Mouse (Mus musculus) B cell, adult (primary cell): ENCODE data around the gene Fam155a. TPM values are rescaled to one million over a fixed set of nuclear protein-coding genes. Genes with fewer than 3 reads are reported as not detected.

ENCODE experiments used
- total RNA-seq: library from RNA; stranded (reverse); gene quantifications from 4 replicates; pipeline ENCODE4 v1.2.4, GENCODE M21; 2023; ENCODE audit not compliant: inconsistent age

Gene Fam155a
- not detected in 4 replicates for total RNA-seq

DNA sequence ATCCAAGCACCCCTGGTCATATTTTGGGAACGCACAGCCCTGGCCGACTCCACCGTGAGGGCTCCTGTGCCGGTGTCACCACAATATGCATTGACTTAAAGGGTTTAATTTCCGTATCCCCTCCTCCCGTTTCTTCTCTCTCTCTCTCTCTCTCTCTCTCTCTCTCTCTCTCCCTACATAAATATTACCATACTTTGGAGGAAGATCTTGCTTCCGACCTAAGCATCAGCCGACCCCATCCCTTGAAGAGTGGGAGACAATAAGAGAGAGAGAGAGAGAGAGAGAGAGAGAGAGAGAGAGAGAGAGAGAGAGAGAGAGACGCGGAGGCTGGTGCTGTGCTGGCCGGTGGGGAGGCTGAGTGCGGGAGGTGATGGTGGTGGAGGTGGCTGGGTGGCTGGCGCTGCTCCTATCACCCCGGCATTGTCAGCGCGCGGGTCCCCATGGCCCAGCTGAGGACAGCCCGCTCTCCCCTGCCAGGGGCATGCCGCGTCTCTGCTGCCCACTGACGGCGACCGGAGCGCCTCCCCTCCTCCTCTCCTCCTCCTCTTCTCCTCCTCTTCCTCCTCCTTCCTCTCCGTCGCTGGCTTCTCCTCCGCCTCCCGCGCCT lies at the start of gene Fam155a:
Fam155a (minus strand) TSS at position 163 of the 607 bp plus-strand sequence.

Other genes with a start within 250 kb of the Fam155a start
- gene Gm10217, start 93.1 kb upstream of the Fam155a start, total RNA-seq: not detected in 4 replicates
- gene Lig4, start 206.5 kb upstream of the Fam155a start, total RNA-seq: 9.0 to 11.1 TPM (median 10.2 TPM) in 4 replicates
- 15.9 to 18.4 TPM (median 16.8 TPM) in 4 replicates for gene Abhd13, start 206.5 kb upstream of the Fam155a start, total RNA-seq
- gene Tnfsf13b, start 235.3 kb upstream of the Fam155a start, total RNA-seq: 0.63 to 2.0 TPM (median 0.70 TPM) in 4 replicates